In the genomic region with DNA sequence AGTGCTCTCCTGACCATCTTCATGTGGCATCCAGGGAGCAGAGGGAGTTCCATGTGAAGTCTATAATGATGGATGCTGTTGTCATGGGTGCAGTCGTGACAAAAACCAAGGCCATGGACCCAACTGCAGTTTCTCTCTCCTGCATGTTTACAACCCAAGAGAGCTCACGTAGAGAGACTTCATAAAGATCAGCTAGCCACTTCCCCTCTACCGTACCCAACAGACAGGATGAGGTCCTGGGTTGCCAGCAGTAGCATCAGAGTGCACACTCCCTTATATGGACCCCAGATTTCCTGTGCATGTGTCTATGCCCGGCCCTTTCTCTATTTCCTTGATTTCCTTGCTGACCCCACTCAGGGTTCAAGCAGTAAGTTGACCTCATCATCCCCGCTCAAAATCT, we compare ENCODE assay signal across 21 mouse cellular contexts. TPM values are rescaled to one million over a fixed set of nuclear protein-coding genes. Genes with fewer than 3 reads are reported as not detected.
DNase-seq lines count a peak whose midpoint lies in the region; ATAC-seq and TF ChIP-seq lines count a peak whose summit lies in the region.
"Had no signal": no experiment of that assay in that cellular context is flagged by ENCODE, and none has a peak within 500 bp of the region (broad histone marks: within the 10 kb centered on the region; RNA-seq: fewer than 3 reads in every experiment).

No protein-coding gene starts in this region.

- no peak for TF ChIP-seq POLR2A in spleen, adult 2 months (IDR thresholded peaks at IDR 0.05; ENCODE audit: low read depth, low read length)

- TF ChIP-seq CTCF in spleen, adult 2 months (IDR thresholded peaks at IDR 0.05; ENCODE audit: extremely low read depth, insufficient read depth, insufficient read length, insufficient replicate concordance) = no peak

- WGBS in spleen, adult 2 months = 5% methylated on average over 5 of the region's 5 CpGs
- 70% methylated on average over 5 of the region's 5 CpGs for WGBS in hindbrain, embryonic 13.5 days

- H3K4me2 ChIP-seq in hindbrain, embryonic 13.5 days = no peak overlapping the region
- H3K4me2 ChIP-seq: liver, embryonic 12.5 days; midbrain, embryonic 13.5 days had no signal

- no peak overlapping the region for H3K9ac ChIP-seq in hindbrain, embryonic 13.5 days
- H3K9ac ChIP-seq: liver, embryonic 12.5 days; midbrain, embryonic 13.5 days had no signal

- peaks cover 30% of the 10 kb centered on the region for H3K4me1 ChIP-seq in spleen, adult 2 months (ENCODE audit: control insufficient read depth, insufficient read depth, insufficient read length)
- H3K4me1 ChIP-seq in hindbrain, embryonic 13.5 days (replicated peaks) = peaks cover 18% of the 10 kb centered on the region

- no peaks in the 10 kb centered on the region for H3K36me3 ChIP-seq in spleen, adult 2 months (ENCODE audit: control insufficient read depth, insufficient read depth, low read length)
- H3K36me3 ChIP-seq in hindbrain, embryonic 13.5 days = no peaks in the 10 kb centered on the region
- H3K36me3 ChIP-seq: liver, embryonic 12.5 days; midbrain, embryonic 13.5 days had no signal

- peaks cover 10% of the 10 kb centered on the region for H3K27me3 ChIP-seq in spleen, adult 2 months (ENCODE audit: control insufficient read depth, insufficient read depth, low read length)
- H3K27me3 ChIP-seq in hindbrain, embryonic 13.5 days = peaks cover 36% of the 10 kb centered on the region

- ATAC-seq in megakaryocyte progenitor cell, adult 5-6 weeks (replicated peaks; ENCODE audit: poor library complexity) = peak; percentile 34; the same call in 1 of the 2 replicates
- no peak for ATAC-seq in hindbrain, embryonic 13.5 days (ENCODE audit: low FRiP score)
- ATAC-seq: forebrain, embryonic 14.5 days; hindbrain, postnatal 0 days; liver, embryonic 12.5 days; midbrain, embryonic 13.5 days had no signal

- DNase-seq in spleen, adult 2 months (ENCODE audit: low read depth in 1 of 2, low spot score in 2 of 2) = peak; percentile 34 to 53
- DNase-seq in spleen, postnatal 4 days (ENCODE audit: low spot score in 2 of 2) = no peak
- peak; percentile 56 to 59 for DNase-seq in CD8-positive naive resting alpha-beta T cell, adult 2 months (ENCODE audit: low read depth in 2 of 2, low spot score in 2 of 2)
- no peak for DNase-seq in heart, adult 11 months
- no peak for DNase-seq in right cerebral cortex, adult 18-20 months
- DNase-seq: adrenal gland, adult 8-10 months; heart, adult 18-20 months; kidney, adult 8-10 months; layer of hippocampus, postnatal 36 days; left cerebral cortex, postnatal 4 days; lung, postnatal 10 days; right cerebral cortex, postnatal 14 days had no signal

- no peaks in the 10 kb centered on the region for H3K9me3 ChIP-seq in hindbrain, embryonic 13.5 days
- H3K9me3 ChIP-seq: liver, embryonic 12.5 days; midbrain, embryonic 13.5 days had no signal

- H3K4me3 ChIP-seq in spleen, adult 2 months (ENCODE audit: extremely low read depth, insufficient read depth, insufficient read length) = no peak overlapping the region
- no peak overlapping the region for H3K4me3 ChIP-seq in hindbrain, embryonic 13.5 days
- H3K4me3 ChIP-seq: liver, embryonic 12.5 days; midbrain, embryonic 13.5 days had no signal

- peak overlapping the region; percentile 93 for H3K27ac ChIP-seq in spleen, adult 2 months (ENCODE audit: insufficient read depth, low read length)
- no peak overlapping the region for H3K27ac ChIP-seq in hindbrain, embryonic 13.5 days
- H3K27ac ChIP-seq: hindbrain, postnatal 0 days; liver, embryonic 12.5 days; midbrain, embryonic 13.5 days had no signal

RNA-seq across cellular contexts. Expression of a gene that starts 4.6 kb away (rescaled TPM):
- polyA plus RNA-seq in spleen, adult 2 months (2012; rRNA removed) = 1.2 and 1.4 TPM in 2 replicates
- total RNA-seq in megakaryocyte progenitor cell, adult 5-6 weeks (2015) = 0.22 and 1.2 TPM in 2 replicates
- 0.07 TPM in 1 of 2 replicates, not detected in the other for total RNA-seq in megakaryocyte progenitor cell, adult 5-6 weeks (2017)
- polyA plus RNA-seq in hindbrain, embryonic 13.5 days (2015; fragmentation: Nextera tagmentation; extraction: Ambion mirVana) = 9.6 and 9.7 TPM in 2 replicates
- polyA plus RNA-seq: heart, postnatal 0 days had no signal

RNA-seq across cellular contexts. Expression of a gene that starts 15.4 kb away (rescaled TPM):
- polyA plus RNA-seq in spleen, adult 2 months (2012; rRNA removed) = 0.06 and 0.13 TPM in 2 replicates
- not detected in 2 replicates for total RNA-seq in megakaryocyte progenitor cell, adult 5-6 weeks (2015)
- total RNA-seq in megakaryocyte progenitor cell, adult 5-6 weeks (2017) = not detected in 2 replicates
- polyA plus RNA-seq in hindbrain, embryonic 13.5 days (2015; fragmentation: Nextera tagmentation; extraction: Ambion mirVana) = 0.94 and 1.4 TPM in 2 replicates
- total RNA-seq: adrenal gland, adult 8-10 months; heart, adult 18-20 months; layer of hippocampus, postnatal 36 days; left cerebral cortex, postnatal 4 days had no signal
- polyA plus RNA-seq: cerebellum, adult 2 months; forebrain, embryonic 14.5 days; heart, postnatal 0 days; large intestine, adult 2 months; midbrain, embryonic 13.5 days had no signal

Comparison
In these comparisons a context has a peak if more than half of its experiments do, and no peak if none do; other contexts are left out.
1. DNase-seq: peak in spleen, adult 2 months (2 of 2) and CD8-positive naive resting alpha-beta T cell, adult 2 months (2 of 2); none in spleen, postnatal 4 days (0 of 2), heart, adult 11 months (single experiment) and right cerebral cortex, adult 18-20 months (single experiment).